Mouse (Mus musculus) lung, embryonic 14.5 days (tissue): ENCODE results near the gene Mettl1. TPM values are rescaled to one million over a fixed set of nuclear protein-coding genes. Genes with fewer than 3 reads are reported as not detected.

Experiments
- ATAC-seq: fragments of 200-750 bp; cut with Nextera tagmentation; 2 replicates; pipeline ENCODE4 v1.8.0; 2017; ENCODE audit warnings: mild to moderate bottlenecking, moderate TSS enrichment, moderate library complexity; ENCODE audit not compliant: insufficient read depth
- DNase-seq: peaks from one replicate; pipeline ENCODE4 v3.0.0-alpha.2; 2015
- H3K27ac ChIP-seq: fragments of 300-500 bp; sonication (generic); 2 replicates; pipeline ENCODE4 v1.5.1; 2014; ENCODE audit warnings: low read depth, mild to moderate bottlenecking, moderate library complexity
- H3K27me3 ChIP-seq: fragments of 300-500 bp; sonication (generic); 2 replicates; pipeline ENCODE4 v1.6.1; 2014; ENCODE audit warnings: low read length, control low read depth; ENCODE audit not compliant: insufficient read depth
- H3K36me3 ChIP-seq: fragments of 300-500 bp; sonication (generic); 2 replicates; pipeline ENCODE4 v1.6.1; 2014; ENCODE audit warnings: control low read depth; ENCODE audit not compliant: insufficient read depth
- H3K4me1 ChIP-seq: fragments of 300-500 bp; sonication (generic); 2 replicates; pipeline ENCODE4 v1.6.1; 2014; ENCODE audit warnings: antibody characterized with exemption, control low read depth; ENCODE audit not compliant: insufficient read depth
- H3K4me2 ChIP-seq: fragments of 300-500 bp; sonication (generic); 2 replicates; pipeline ENCODE4 v1.6.1; 2014; ENCODE audit warnings: mild to moderate bottlenecking
- H3K4me3 ChIP-seq: fragments of 300-500 bp; sonication (generic); 2 replicates; pipeline ENCODE4 v1.5.1; 2014; ENCODE audit warnings: low read depth, low read length
- H3K9ac ChIP-seq: fragments of 300-500 bp; sonication (generic); 2 replicates; pipeline ENCODE4 v1.6.1; 2014
- H3K9me3 ChIP-seq: fragments of 300-500 bp; sonication (generic); 2 replicates; pipeline ENCODE4 v1.6.1; 2016; ENCODE audit warnings: low read depth, low read length, control low read depth
- CTCF ChIP-seq: IDR thresholded peaks from 2 replicates; pipeline ENCODE4 v1.5.1; 2016; ENCODE audit warnings: antibody characterized with exemption, low read depth
- WGBS: fragments of 180-500 bp; shearing (Covaris S2); extraction: QIAGEN DNeasy Blood & Tissue Kit; methylation state at CpG from one replicate; pipeline ENCODE4 v1.1.7; 2014; 5-methylcytosine and 5-hydroxymethylcytosine counted together
- polyA plus RNA-seq: library from polyadenylated mRNA; unstranded; fragments of >200 nt; fragmentation: Nextera tagmentation; extraction: Ambion mirVana; gene quantifications from 2 replicates; pipeline ENCODE4 v1.2.1, GENCODE M21; 2014

The Mettl1 gene
- polyA plus RNA-seq, 1 experiment from 2014 or later, result 59.5 TPM

DNA sequence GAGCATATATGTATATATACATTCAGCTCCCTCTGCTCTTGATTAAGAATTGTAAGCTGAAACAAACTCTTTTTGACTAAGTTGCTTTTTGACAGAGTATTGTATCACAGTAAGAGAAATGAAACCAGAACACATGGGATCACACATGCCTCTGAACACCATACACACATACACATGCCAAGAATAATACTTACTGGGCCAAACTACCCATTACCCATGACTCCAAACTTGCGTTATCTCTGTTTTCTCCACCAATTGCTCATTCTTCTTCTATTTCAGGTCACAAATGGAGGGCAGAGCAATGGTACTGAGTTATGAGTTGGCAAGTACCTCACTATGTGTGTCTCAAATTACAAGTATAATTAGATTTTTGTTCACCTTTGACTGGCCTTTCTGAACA lies 32.8 kb downstream of the Mettl1 start:
- Histone ChIP-seq H3K4me1 (0 out of 2 replicates have a peak, but pooled peaks cover 8% of the 10 kb centered on the region), H3K36me3 (no peaks in the 10 kb centered on the region), H3K4me3 (no peak overlapping the region), H3K27me3 (peaks cover 21% of the 10 kb centered on the region), H3K27ac (no peak overlapping the region), H3K4me2 (no peak overlapping the region), H3K9me3 (no peaks in the 10 kb centered on the region), H3K9ac (no peak overlapping the region)
- TF ChIP-seq CTCF, result no peak
- ATAC-seq (no peak), DNase-seq (no peak)
- WGBS, result 98% methylated on average over 1 of the region's 1 CpGs

DNA sequence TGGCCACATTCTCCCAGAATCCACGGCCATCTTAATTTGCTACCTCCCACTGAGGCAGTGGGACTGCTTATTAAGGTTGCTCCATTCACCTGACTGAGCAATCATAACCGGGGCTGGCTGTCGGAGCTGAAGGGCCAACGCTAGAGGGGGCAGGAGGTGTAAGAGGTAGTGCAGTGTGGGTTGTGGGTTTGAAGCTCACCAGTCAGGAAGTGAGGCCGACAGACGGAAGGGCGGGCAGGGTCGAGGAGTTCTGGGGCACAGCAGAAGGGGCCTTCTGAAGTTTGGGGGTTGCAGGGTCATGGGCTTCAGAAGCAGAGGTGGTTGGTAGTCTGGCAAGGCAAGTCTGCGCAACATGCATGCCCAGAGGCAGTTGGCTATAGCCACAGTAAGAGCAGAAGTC lies 33.9 kb downstream of the Mettl1 start, which contains the start of gene Agap2:
Agap2 (plus strand) TSS at position 205 of the 400 bp plus-strand sequence.
- Histone ChIP-seq H3K9me3 (no peaks in the 10 kb centered on the region), H3K27me3 (peaks cover 32% of the 10 kb centered on the region), H3K36me3 (no peaks in the 10 kb centered on the region), H3K9ac (no peak within 1 kb of the TSS), H3K27ac (no peak within 1 kb of the TSS), H3K4me1 (0 out of 2 replicates have a peak, but pooled peaks cover 3% of the 10 kb centered on the region), H3K4me2 (no peak within 1 kb of the TSS), H3K4me3 (no peak within 1 kb of the TSS)
- TF ChIP-seq CTCF, result peak; percentile 20; the same call in 1 of the 2 replicates
- 65% methylated on average over 9 of the region's 9 CpGs for WGBS
- ATAC-seq (no peak), DNase-seq (no peak)

- TF ChIP-seq CTCF, result no peak
- Histone ChIP-seq H3K4me1 (0 out of 2 replicates have a peak, but pooled peaks cover 3% of the 10 kb centered on the region), H3K4me3 (no peak overlapping the region), H3K9me3 (no peaks in the 10 kb centered on the region), H3K27me3 (peaks cover 37% of the 10 kb centered on the region), H3K36me3 (no peaks in the 10 kb centered on the region), H3K27ac (no peak overlapping the region), H3K9ac (no peak overlapping the region), H3K4me2 (no peak overlapping the region)
- no peak for ATAC-seq
- 67% methylated on average over 8 of the region's 8 CpGs for WGBS
- DNase-seq, result no peak
These were observed 34.4 kb downstream of the Mettl1 start for GRCm38 (mm10) chr10:127075651-127076050.

DNA sequence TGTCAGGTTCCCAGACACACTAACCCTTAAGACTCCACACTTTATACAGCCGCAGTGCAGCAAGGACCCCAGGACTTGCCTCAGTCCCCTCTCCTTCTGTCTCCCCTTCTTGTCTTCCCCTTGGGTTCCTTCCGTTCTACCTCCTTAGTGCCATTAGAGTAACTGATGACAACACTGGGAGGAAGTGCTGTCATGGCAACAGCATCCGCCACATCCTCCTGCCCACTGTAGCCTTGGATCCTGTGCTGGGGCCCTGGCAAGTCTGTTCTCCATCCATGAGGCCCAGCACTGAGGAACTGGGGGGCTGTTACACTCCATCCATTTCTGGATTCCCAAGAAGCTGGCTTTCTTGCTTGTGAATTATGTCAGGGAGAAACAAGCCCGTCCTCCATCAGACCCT lies 34.9 kb downstream of the Mettl1 start:
- 33% methylated on average over 4 of the region's 4 CpGs for WGBS

GRCm38 (mm10) chr10:127077515-127077914 lies 36.3 kb downstream of the Mettl1 start:
- no peak overlapping the region for H3K4me2 ChIP-seq
- H3K9ac ChIP-seq, result no peak overlapping the region
- WGBS, result 5% methylated on average over 10 of the region's 10 CpGs
- TF ChIP-seq CTCF, result no peak
- H3K4me3 ChIP-seq, result no peak overlapping the region
- ATAC-seq, result no peak
- H3K27ac ChIP-seq, result no peak overlapping the region
- H3K36me3 ChIP-seq, result no peaks in the 10 kb centered on the region
- no peak for DNase-seq
- 0 out of 2 replicates have a peak, but pooled peaks cover 3% of the 10 kb centered on the region for H3K4me1 ChIP-seq
- peaks cover 54% of the 10 kb centered on the region for H3K27me3 ChIP-seq
- H3K9me3 ChIP-seq, result no peaks in the 10 kb centered on the region

More for the DNA sequence above, 34.9 kb downstream of the Mettl1 start:
- H3K27ac ChIP-seq, result no peak overlapping the region
- TF ChIP-seq CTCF, result no peak
- 0 out of 2 replicates have a peak, but pooled peaks cover 1% of the 10 kb centered on the region for H3K4me1 ChIP-seq
- no peak overlapping the region for H3K4me3 ChIP-seq
- H3K9ac ChIP-seq, result no peak overlapping the region
- H3K9me3 ChIP-seq, result no peaks in the 10 kb centered on the region
- no peak for ATAC-seq
- H3K27me3 ChIP-seq, result peaks cover 42% of the 10 kb centered on the region
- no peaks in the 10 kb centered on the region for H3K36me3 ChIP-seq
- DNase-seq, result no peak
- no peak overlapping the region for H3K4me2 ChIP-seq

- Histone ChIP-seq H3K4me1 (0 out of 2 replicates have a peak, but pooled peaks cover 3% of the 10 kb centered on the region), H3K27ac (no peak overlapping the region), H3K9ac (no peak overlapping the region), H3K4me2 (peak overlapping the region; percentile 86), H3K27me3 (peaks cover 60% of the 10 kb centered on the region), H3K36me3 (no peaks in the 10 kb centered on the region), H3K9me3 (no peaks in the 10 kb centered on the region), H3K4me3 (peak overlapping the region; percentile 47)
- WGBS, result 2% methylated on average over 12 of the region's 12 CpGs
- peak; percentile 22; the same call in 1 of the 2 replicates for ATAC-seq
- TF ChIP-seq CTCF, result no peak
- no peak for DNase-seq
These were observed 36.9 kb downstream of the Mettl1 start for GRCm38 (mm10) chr10:127078001-127078676.
